ENCODE assay signal across 8 mouse cellular contexts in the genomic region with DNA sequence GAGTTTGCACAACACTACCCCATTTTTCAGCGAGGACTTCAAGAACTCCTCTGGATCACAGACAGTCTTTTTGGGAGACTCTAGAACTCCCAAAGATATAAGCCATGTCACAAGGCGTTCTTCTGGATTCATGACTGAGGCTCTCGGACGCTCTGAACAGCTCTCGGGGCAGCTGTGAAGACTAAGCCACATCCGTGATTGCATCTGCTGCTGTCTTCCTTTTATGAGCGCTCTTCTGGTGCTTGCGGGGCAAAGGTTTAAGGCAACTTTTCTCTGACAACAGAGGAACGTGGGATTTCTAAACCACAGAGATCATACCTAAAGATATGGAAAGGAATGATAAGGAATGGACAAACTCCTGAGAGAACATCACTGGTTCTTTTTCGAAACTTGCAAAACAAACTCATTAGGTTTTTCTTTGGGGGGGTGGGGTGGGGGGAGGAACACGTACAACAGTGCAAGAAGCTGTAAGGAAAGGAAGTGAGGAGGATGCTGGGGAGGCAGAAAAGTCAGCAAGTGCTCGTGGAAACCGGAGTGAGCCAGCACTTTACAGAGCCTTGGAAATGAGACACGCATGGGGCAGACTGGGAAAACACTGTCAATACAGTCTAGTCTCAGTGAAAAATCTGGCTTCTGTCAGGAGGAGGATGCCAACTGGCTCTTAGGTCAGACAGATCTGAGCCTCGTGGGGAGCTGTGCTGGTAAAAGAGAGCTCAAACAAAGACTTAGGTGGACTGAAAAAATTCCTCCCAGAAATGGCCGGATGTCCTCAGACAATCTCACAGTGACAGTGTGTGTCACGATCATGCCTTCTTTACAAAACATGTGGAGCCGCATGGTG. TPM values are rescaled to one million over a fixed set of nuclear protein-coding genes. Genes with fewer than 3 reads are reported as not detected.
A peak's percentile ranks its signal among the peaks of the same experiment; 100 is the strongest.
DNase-seq lines count a peak whose midpoint lies in the region; ATAC-seq and TF ChIP-seq lines count a peak whose summit lies in the region.

A gene (minus strand): TSS at position 359 of the 841 bp plus-strand sequence.

- H3K9ac ChIP-seq in midbrain, postnatal 0 days (replicated peaks; ENCODE audit: low read length, poor library complexity, severe bottlenecking): no peak within 1 kb of the TSS
- no peak within 1 kb of the TSS for H3K9ac ChIP-seq in midbrain, embryonic 15.5 days

- no peaks in the 10 kb centered on the region for H3K27me3 ChIP-seq in cerebellum, adult 2 months (ENCODE audit: control insufficient read depth, insufficient read depth, low read length)
- no peaks in the 10 kb centered on the region for H3K27me3 ChIP-seq in midbrain, postnatal 0 days (ENCODE audit: insufficient read depth, low read length)
- no peaks in the 10 kb centered on the region for H3K27me3 ChIP-seq in midbrain, embryonic 15.5 days (replicated peaks)

- no peaks in the 10 kb centered on the region for H3K36me3 ChIP-seq in midbrain, postnatal 0 days (ENCODE audit: insufficient read depth, low read length)
- no peaks in the 10 kb centered on the region for H3K36me3 ChIP-seq in midbrain, embryonic 15.5 days (replicated peaks)

- no peak within 1 kb of the TSS for H3K4me2 ChIP-seq in midbrain, postnatal 0 days (ENCODE audit: low read depth, low read length, poor library complexity, severe bottlenecking)
- no peak within 1 kb of the TSS for H3K4me2 ChIP-seq in midbrain, embryonic 15.5 days

- H3K4me1 ChIP-seq in cerebellum, adult 2 months (ENCODE audit: control insufficient read depth, insufficient read depth, low read length): no peaks in the 10 kb centered on the region
- no peaks in the 10 kb centered on the region for H3K4me1 ChIP-seq in midbrain, postnatal 0 days (ENCODE audit: insufficient read depth, low read length)
- no peaks in the 10 kb centered on the region for H3K4me1 ChIP-seq in midbrain, embryonic 15.5 days

- H3K9me3 ChIP-seq in midbrain, postnatal 0 days (ENCODE audit: low read length): no peaks in the 10 kb centered on the region
- no peaks in the 10 kb centered on the region for H3K9me3 ChIP-seq in midbrain, embryonic 15.5 days

- peak in 1 of 2 experiments; percentile 1 for DNase-seq in cerebellum, adult 2 months
- DNase-seq in cerebellum, adult 9-10 months: no peak
- DNase-seq in midbrain, postnatal 0 days (ENCODE audit: low spot score): peak; percentile 9
- no peak for DNase-seq in layer of hippocampus, postnatal 25 days (ENCODE audit: extremely low spot score in 1 of 2, low spot score in 1 of 2)
- peak; percentile 6 for DNase-seq in skeletal muscle tissue, adult 2 months (ENCODE audit: low read depth, low spot score)

- TF ChIP-seq CTCF in cerebellum, adult 2 months (IDR thresholded peaks at IDR 0.05; ENCODE audit: borderline replicate concordance, insufficient read depth, low read depth, low read length): no peak
- TF ChIP-seq CTCF in midbrain, postnatal 0 days (IDR thresholded peaks at IDR 0.05): no peak

- H3K27ac ChIP-seq in cerebellum, adult 2 months (ENCODE audit: insufficient read depth, low read length): no peak within 1 kb of the TSS
- no peak within 1 kb of the TSS for H3K27ac ChIP-seq in midbrain, postnatal 0 days (ENCODE audit: low read depth, low read length)
- no peak within 1 kb of the TSS for H3K27ac ChIP-seq in midbrain, embryonic 15.5 days

- ATAC-seq in midbrain, postnatal 0 days (ENCODE audit: low FRiP score): no peak
- ATAC-seq in midbrain, embryonic 15.5 days (replicated peaks): no peak
- ATAC-seq in granulocyte monocyte progenitor cell, adult 5-6 weeks (replicated peaks; ENCODE audit: poor library complexity, severe bottlenecking): peak; percentile 54
- no peak for ATAC-seq in megakaryocyte-erythroid progenitor cell, adult 5-6 weeks (replicated peaks; ENCODE audit: low FRiP score, low TSS enrichment, poor library complexity, severe bottlenecking)

- TF ChIP-seq POLR2A in cerebellum, adult 2 months (IDR thresholded peaks at IDR 0.05; ENCODE audit: borderline replicate concordance, insufficient read depth, low read length): no peak

- 27% methylated on average over 18 of the region's 18 CpGs for WGBS in cerebellum, adult 2 months
- WGBS in midbrain, postnatal 0 days: 70% methylated on average over 18 of the region's 18 CpGs
- WGBS in midbrain, embryonic 15.5 days: 68% methylated on average over 18 of the region's 18 CpGs

- H3K4me3 ChIP-seq in cerebellum, adult 2 months (replicated peaks; ENCODE audit: insufficient read depth, low read depth, low read length): no peak within 1 kb of the TSS
- no peak within 1 kb of the TSS for H3K4me3 ChIP-seq in midbrain, postnatal 0 days (ENCODE audit: low read depth, low read length)
- no peak within 1 kb of the TSS for H3K4me3 ChIP-seq in midbrain, embryonic 15.5 days

RNA-seq across cellular contexts. Expression of the gene that starts here (rescaled TPM):
- polyA plus RNA-seq in cerebellum, adult 2 months (2012; rRNA removed): 20.1 and 21.6 TPM in 2 replicates
- total RNA-seq in midbrain, postnatal 0 days (2014; rRNA removed): 8.9 and 11.6 TPM in 2 replicates
- polyA plus RNA-seq in midbrain, postnatal 0 days (2015; fragmentation: Nextera tagmentation; extraction: Ambion mirVana): 4.8 and 5.0 TPM in 2 replicates
- polyA plus RNA-seq in midbrain, embryonic 15.5 days (2015; fragmentation: Nextera tagmentation; extraction: Ambion mirVana): 5.6 and 6.5 TPM in 2 replicates
- total RNA-seq in granulocyte monocyte progenitor cell, adult 5-6 weeks (2014; fragmentation: Nextera tagmentation): 104 and 126 TPM in 2 replicates
- 100 and 119 TPM in 2 replicates for total RNA-seq in granulocyte monocyte progenitor cell, adult 5-6 weeks (2017)
- total RNA-seq in layer of hippocampus, postnatal 25 days (2021): 10 to 100 TPM; 29.4 to 37.2 TPM
- total RNA-seq in megakaryocyte-erythroid progenitor cell, adult 5-6 weeks (2014; fragmentation: Nextera tagmentation): 8.5 and 11.1 TPM in 2 replicates
- 8.9 and 13.7 TPM in 2 replicates for total RNA-seq in megakaryocyte-erythroid progenitor cell, adult 5-6 weeks (2017)

Comparison
In these comparisons a context has a peak if more than half of its experiments do, and no peak if none do; other contexts are left out.
1. DNase-seq: peak in midbrain, postnatal 0 days (single experiment) and skeletal muscle tissue, adult 2 months (single experiment); none in cerebellum, adult 9-10 months (single experiment) and layer of hippocampus, postnatal 25 days (0 of 2).